Mouse (Mus musculus) heart, adult 2 months (tissue): ENCODE results near the gene Zpr1. TPM values are rescaled to one million over a fixed set of nuclear protein-coding genes. Genes with fewer than 3 reads are reported as not detected.

Source experiments
- DNase-seq, 2 experiments: peaks; one replicate each; pipeline ENCODE4 v3.0.0; 2021
- H3K27ac ChIP-seq: fragments of 200-600 bp; 2 replicates; pipeline ENCODE4 v1.8.1; 2022
- H3K27me3 ChIP-seq: fragments of 200-500 bp; 2 replicates; pipeline ENCODE4 v1.6.1; 2012; ENCODE audit warnings: mild to moderate bottlenecking, low read length, inconsistent platforms, mixed read lengths; ENCODE audit not compliant: control insufficient read depth, insufficient read depth
- H3K36me3 ChIP-seq: fragments of 200-500 bp; 2 replicates; pipeline ENCODE4 v1.6.1; 2012; ENCODE audit warnings: low read length, inconsistent platforms; ENCODE audit not compliant: control insufficient read depth, insufficient read depth
- H3K4me1 ChIP-seq: fragments of 200-500 bp; 2 replicates; pipeline ENCODE4 v1.6.1; 2011; ENCODE audit warnings: low read length; ENCODE audit not compliant: control insufficient read depth, insufficient read depth
- H3K4me3 ChIP-seq: fragments of 200-600 bp; 2 replicates; pipeline ENCODE4 v1.8.1; 2022
- H3K79me2 ChIP-seq: fragments of 200-500 bp; replicated peaks from 2 replicates; pipeline ENCODE4 v1.6.1; 2012; ENCODE audit warnings: mild to moderate bottlenecking, inconsistent platforms, low read length, moderate library complexity, mixed read lengths; ENCODE audit not compliant: control insufficient read depth, insufficient read depth
- H3K9ac ChIP-seq: fragments of 200-500 bp; 2 replicates; pipeline ENCODE4 v1.6.1; 2012; ENCODE audit warnings: low read depth, mild to moderate bottlenecking, control low read depth, inconsistent platforms, low read length, mixed read lengths
- CTCF ChIP-seq: fragments of 200-600 bp; IDR thresholded peaks from 2 replicates; pipeline ENCODE4 v1.8.1; 2022; ENCODE audit warnings: antibody characterized with exemption, mild to moderate bottlenecking, moderate library complexity
- EP300 ChIP-seq: fragments of 200-500 bp; IDR thresholded peaks from 2 replicates; pipeline ENCODE4 v1.6.1; 2011; ENCODE audit warnings: low read depth, low read length, control low read depth; ENCODE audit not compliant: insufficient read depth
- POLR2A ChIP-seq: fragments of 200-500 bp; IDR thresholded peaks from 2 replicates; pipeline ENCODE4 v1.6.1; 2011; ENCODE audit warnings: mild to moderate bottlenecking, low read depth, low read length, control low read depth; ENCODE audit not compliant: insufficient read depth
- WGBS: fragments of 180-500 bp; shearing (Covaris S2); methylation state at CpG from one replicate; pipeline ENCODE4 v1.1.7; 2018; 5-methylcytosine and 5-hydroxymethylcytosine counted together
- intact Hi-C: fragments of 180-260 bp; cut with DNase I; formaldehyde crosslinking; loops from one replicate; pipeline ENCODE4 v1.15.1; 2025
- polyA plus RNA-seq: library from polyadenylated mRNA; depleted of rRNA; stranded (reverse); fragments of >200 nt; gene quantifications from 2 replicates; pipeline ENCODE4 v1.2.3, GENCODE M21; 2012
- total RNA-seq, 2 experiments: library from RNA; stranded (reverse); gene quantifications; 2 replicates each; pipeline ENCODE4 v1.2.3; 2021

The Zpr1 gene
- total and polyA plus RNA-seq, 3 experiments = 12.0 to 21.4 (median 19.8) TPM

GRCm38 (mm10) chr9:46228491-46228890 lies 44.4 kb upstream of the Zpr1 start, which contains the start of gene Apoa1:
Apoa1 (plus strand) TSS chr9:46228580.
- TF ChIP-seq CTCF = no peak
- no peak for TF ChIP-seq POLR2A
- TF ChIP-seq EP300 = no peak
- no peaks in the 10 kb centered on the region for H3K36me3 ChIP-seq
- intact Hi-C loops = no loop called here
- no peaks in the 10 kb centered on the region for H3K4me1 ChIP-seq
- no peak within 1 kb of the TSS for H3K9ac ChIP-seq
- no peaks in the 10 kb centered on the region for H3K79me2 ChIP-seq
- DNase-seq = no peak
- H3K27me3 ChIP-seq = no peaks in the 10 kb centered on the region
- WGBS = 48% methylated on average over 9 of the region's 9 CpGs
- H3K27ac ChIP-seq = no peak within 1 kb of the TSS
- no peak within 1 kb of the TSS for H3K4me3 ChIP-seq

DNA sequence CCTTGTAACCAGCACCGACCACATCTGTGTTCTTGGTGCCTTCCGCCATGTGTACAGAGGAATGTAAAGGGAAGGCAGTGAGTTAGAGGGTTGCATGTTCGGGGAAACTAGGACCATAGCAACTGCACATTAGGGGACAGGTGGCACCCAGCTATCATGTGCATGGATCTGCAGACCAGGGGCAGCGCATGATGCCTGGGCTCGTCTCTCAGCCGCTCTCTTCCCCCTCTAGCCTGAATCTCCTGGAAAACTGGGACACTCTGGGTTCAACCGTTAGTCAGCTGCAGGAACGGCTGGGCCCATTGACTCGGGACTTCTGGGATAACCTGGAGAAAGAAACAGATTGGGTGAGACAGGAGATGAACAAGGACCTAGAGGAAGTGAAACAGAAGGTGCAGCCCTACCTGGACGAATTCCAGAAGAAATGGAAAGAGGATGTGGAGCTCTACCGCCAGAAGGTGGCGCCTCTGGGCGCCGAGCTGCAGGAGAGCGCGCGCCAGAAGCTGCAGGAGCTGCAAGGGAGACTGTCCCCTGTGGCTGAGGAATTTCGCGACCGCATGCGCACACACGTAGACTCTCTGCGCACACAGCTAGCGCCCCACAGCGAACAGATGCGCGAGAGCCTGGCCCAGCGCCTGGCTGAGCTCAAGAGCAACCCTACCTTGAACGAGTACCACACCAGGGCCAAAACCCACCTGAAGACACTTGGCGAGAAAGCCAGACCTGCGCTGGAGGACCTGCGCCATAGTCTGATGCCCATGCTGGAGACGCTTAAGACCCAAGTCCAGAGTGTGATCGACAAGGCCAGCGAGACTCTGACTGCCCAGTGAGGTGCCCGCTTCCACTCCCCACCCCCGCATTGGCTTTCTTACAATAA lies 43.1 kb upstream of the Zpr1 start:
- intact Hi-C loops = loop anchor here (2.0 kb wide), 1 partner anchor 17 kb away; no protein-coding TSS in a partner anchor
- Histone ChIP-seq H3K4me1 (no peaks in the 10 kb centered on the region), H3K9ac (peak overlapping the region; percentile 10), H3K4me3 (peak overlapping the region; percentile 50), H3K79me2 (no peaks in the 10 kb centered on the region), H3K36me3 (no peaks in the 10 kb centered on the region), H3K27me3 (no peaks in the 10 kb centered on the region), H3K27ac (no peak overlapping the region)
- TF ChIP-seq POLR2A (no peak), CTCF (peak; percentile 88)
- DNase-seq = peak; percentile 80 to 83
- WGBS = 15% methylated on average over 37 of the region's 37 CpGs

- Histone ChIP-seq H3K79me2 (no peaks in the 10 kb centered on the region), H3K4me1 (no peaks in the 10 kb centered on the region), H3K27me3 (no peaks in the 10 kb centered on the region), H3K9ac (no peak overlapping the region), H3K27ac (no peak overlapping the region), H3K36me3 (no peaks in the 10 kb centered on the region), H3K4me3 (peak overlapping the region; percentile 50)
- intact Hi-C loops = loop anchor here (2.0 kb wide), 1 partner anchor 16 kb away; no protein-coding TSS in a partner anchor
- no peak for DNase-seq
- WGBS = 46% methylated on average over 13 of the region's 13 CpGs
- TF ChIP-seq POLR2A = no peak
Measured at GRCm38 (mm10) chr9:46230450-46230975, 42.4 kb upstream of the Zpr1 start.

DNA sequence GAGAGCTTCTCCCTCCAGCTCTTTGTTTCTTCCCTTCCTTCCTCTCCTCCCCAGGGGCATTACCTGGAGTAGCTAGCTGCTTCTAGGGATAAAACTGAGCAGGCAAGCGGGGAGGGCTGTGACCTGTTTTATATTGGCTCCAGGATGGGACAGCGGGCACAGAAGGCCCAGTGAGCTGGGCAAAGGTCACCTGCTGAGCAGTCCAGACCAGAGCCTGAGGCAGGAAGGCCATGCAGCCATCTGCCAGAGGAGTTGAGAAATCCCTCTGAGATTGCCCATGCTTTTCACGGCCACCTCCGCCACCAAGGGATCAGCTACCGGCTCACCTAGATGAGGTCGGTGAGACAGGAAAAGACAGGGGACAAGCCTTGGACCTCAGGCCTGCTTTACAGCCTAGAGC lies 37.7 kb upstream of the Zpr1 start:
- no peaks in the 10 kb centered on the region for H3K36me3 ChIP-seq
- DNase-seq = no peak
- WGBS = 92% methylated on average over 6 of the region's 6 CpGs
- no peak overlapping the region for H3K4me3 ChIP-seq
- H3K27me3 ChIP-seq = no peaks in the 10 kb centered on the region
- H3K4me1 ChIP-seq = no peaks in the 10 kb centered on the region
- intact Hi-C loops = no loop called here
- TF ChIP-seq POLR2A (no peak), EP300 (no peak), CTCF (no peak)
- H3K27ac ChIP-seq = no peak overlapping the region
- no peak overlapping the region for H3K9ac ChIP-seq
- no peaks in the 10 kb centered on the region for H3K79me2 ChIP-seq

DNA sequence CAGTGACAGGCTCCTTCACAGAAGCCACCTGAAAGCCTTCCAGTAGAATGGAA lies 37.4 kb upstream of the Zpr1 start, which contains the start of gene Apoc3:
Apoc3 (minus strand) TSS at position 41 of the 53 bp plus-strand sequence.
- Histone ChIP-seq H3K9ac (no peak within 1 kb of the TSS), H3K27me3 (no peaks in the 10 kb centered on the region), H3K4me1 (no peaks in the 10 kb centered on the region), H3K27ac (no peak within 1 kb of the TSS), H3K79me2 (no peaks in the 10 kb centered on the region), H3K36me3 (no peaks in the 10 kb centered on the region), H3K4me3 (no peak within 1 kb of the TSS)
- DNase-seq = no peak
- intact Hi-C loops = no loop called here
- TF ChIP-seq EP300 = no peak
- no peak for TF ChIP-seq CTCF
- no peak for TF ChIP-seq POLR2A

GRCm38 (mm10) chr9:46235649-46236048 lies 37.2 kb upstream of the Zpr1 start:
- H3K27ac ChIP-seq = no peak overlapping the region
- no peaks in the 10 kb centered on the region for H3K36me3 ChIP-seq
- intact Hi-C loops = no loop called here

More at GRCm38 (mm10) chr9:46235649-46236048, 37.2 kb upstream of the Zpr1 start:
- no peaks in the 10 kb centered on the region for H3K27me3 ChIP-seq
- H3K9ac ChIP-seq = no peak overlapping the region
- TF ChIP-seq EP300 = no peak
- no peak for TF ChIP-seq CTCF
- no peak for TF ChIP-seq POLR2A
- no peaks in the 10 kb centered on the region for H3K79me2 ChIP-seq
- H3K4me1 ChIP-seq = no peaks in the 10 kb centered on the region
- H3K4me3 ChIP-seq = no peak overlapping the region
- 81% methylated on average over 4 of the region's 4 CpGs for WGBS
- no peak for DNase-seq
